Mouse (Mus musculus) heart, embryonic 13.5 days (tissue): ENCODE data around the gene Fam117b. TPM values are rescaled to one million over a fixed set of nuclear protein-coding genes. Genes with fewer than 3 reads are reported as not detected.

Source experiments
- ATAC-seq: fragments of 200-750 bp; cut with Nextera tagmentation; 2 replicates; pipeline ENCODE4 v1.8.0; 2017; ENCODE audit warnings: moderate TSS enrichment; ENCODE audit not compliant: insufficient number of reproducible peaks, low FRiP score, low TSS enrichment; ENCODE audit errors: extremely low read depth
- H3K27ac ChIP-seq: fragments of 300-500 bp; sonication (generic); replicated peaks from 2 replicates; pipeline ENCODE4 v1.5.1; 2015; ENCODE audit warnings: moderate library complexity, mild to moderate bottlenecking, inconsistent platforms
- H3K27me3 ChIP-seq: fragments of 300-500 bp; sonication (generic); replicated peaks from 2 replicates; pipeline ENCODE4 v1.6.1; 2015; ENCODE audit warnings: mild to moderate bottlenecking, inconsistent platforms
- H3K36me3 ChIP-seq: fragments of 300-500 bp; sonication (generic); 2 replicates; pipeline ENCODE4 v1.6.1; 2015; ENCODE audit warnings: mild to moderate bottlenecking, inconsistent platforms
- H3K4me1 ChIP-seq: fragments of 300-500 bp; sonication (generic); 2 replicates; pipeline ENCODE4 v1.6.1; 2015; ENCODE audit warnings: inconsistent platforms
- H3K4me2 ChIP-seq: fragments of 300-500 bp; sonication (generic); 2 replicates; pipeline ENCODE4 v1.6.1; 2015; ENCODE audit warnings: inconsistent platforms, mild to moderate bottlenecking, moderate library complexity
- H3K4me3 ChIP-seq: fragments of 300-500 bp; sonication (generic); 2 replicates; pipeline ENCODE4 v1.5.1; 2015; ENCODE audit warnings: moderate library complexity, mild to moderate bottlenecking, inconsistent platforms
- H3K9ac ChIP-seq: fragments of 300-500 bp; sonication (generic); 2 replicates; pipeline ENCODE4 v1.6.1; 2015; ENCODE audit warnings: inconsistent platforms, mild to moderate bottlenecking, moderate library complexity
- H3K9me3 ChIP-seq: fragments of 300-500 bp; sonication (generic); 2 replicates; pipeline ENCODE4 v1.6.1; 2016; ENCODE audit warnings: inconsistent platforms
- WGBS: fragments of 180-500 bp; shearing (Covaris S2); methylation state at CpG from one replicate; pipeline ENCODE4 v1.1.7; 2015; ENCODE audit warnings: mixed read lengths; 5-methylcytosine and 5-hydroxymethylcytosine counted together
- polyA plus RNA-seq: library from polyadenylated mRNA; unstranded; fragments of >200 nt; fragmentation: Nextera tagmentation; extraction: Ambion mirVana; gene quantifications from 2 replicates; pipeline ENCODE4 v1.2.1, GENCODE M21; 2015

The Fam117b gene
- polyA plus RNA-seq, 1 experiment from 2014 or later = 3.4 TPM

DNA sequence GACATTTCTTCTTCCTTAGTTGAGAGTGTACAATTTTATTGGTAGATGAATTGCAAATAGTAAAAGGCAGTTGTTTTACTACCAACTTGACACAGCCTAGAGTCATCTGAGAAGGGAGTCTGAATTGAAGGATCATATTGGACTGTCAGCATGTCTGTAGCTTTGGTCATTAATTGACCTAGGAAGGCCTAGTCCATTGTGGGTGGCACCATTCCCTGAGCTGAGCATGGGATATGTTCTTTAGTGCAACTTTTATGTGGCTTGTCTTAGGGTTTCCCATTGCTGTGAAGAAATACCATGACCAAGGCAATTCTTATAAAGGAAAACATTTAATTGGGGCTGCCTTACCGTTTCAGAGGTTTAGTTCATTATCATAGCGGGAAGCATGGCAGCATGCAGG, 20.2 kb downstream of the Fam117b start:
- Histone ChIP-seq H3K4me2 (no peak overlapping the region), H3K4me1 (peaks cover 3% of the 10 kb centered on the region; the same call in 1 of the 2 replicates), H3K4me3 (no peak overlapping the region), H3K27me3 (no peaks in the 10 kb centered on the region), H3K27ac (no peak overlapping the region), H3K9ac (no peak overlapping the region), H3K9me3 (no peaks in the 10 kb centered on the region), H3K36me3 (peaks cover 4% of the 10 kb centered on the region)
- WGBS = 90% methylated on average over 2 of the region's 2 CpGs
- no peak for ATAC-seq

DNA sequence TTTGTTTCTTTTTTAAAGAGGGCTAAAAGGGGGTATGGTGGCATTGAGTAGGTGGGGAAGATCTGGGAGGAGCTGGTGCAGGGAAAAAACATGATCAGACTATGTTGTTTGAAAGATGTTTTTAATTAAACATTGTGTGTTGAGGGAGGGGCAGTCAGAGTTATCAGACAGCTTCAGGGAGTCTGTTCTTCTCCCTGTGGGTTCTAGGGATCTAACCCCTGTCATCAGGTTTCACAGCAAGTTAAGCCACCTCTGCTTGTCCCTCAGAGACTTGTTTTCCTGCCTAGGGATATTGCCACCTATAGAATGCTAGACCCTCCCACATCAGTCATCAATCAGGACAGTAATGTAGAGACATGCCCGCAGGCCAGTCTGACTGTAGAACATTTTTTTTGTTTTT, 28.3 kb downstream of the Fam117b start:
- peaks cover 18% of the 10 kb centered on the region for H3K4me1 ChIP-seq
- no peak for ATAC-seq

DNA sequence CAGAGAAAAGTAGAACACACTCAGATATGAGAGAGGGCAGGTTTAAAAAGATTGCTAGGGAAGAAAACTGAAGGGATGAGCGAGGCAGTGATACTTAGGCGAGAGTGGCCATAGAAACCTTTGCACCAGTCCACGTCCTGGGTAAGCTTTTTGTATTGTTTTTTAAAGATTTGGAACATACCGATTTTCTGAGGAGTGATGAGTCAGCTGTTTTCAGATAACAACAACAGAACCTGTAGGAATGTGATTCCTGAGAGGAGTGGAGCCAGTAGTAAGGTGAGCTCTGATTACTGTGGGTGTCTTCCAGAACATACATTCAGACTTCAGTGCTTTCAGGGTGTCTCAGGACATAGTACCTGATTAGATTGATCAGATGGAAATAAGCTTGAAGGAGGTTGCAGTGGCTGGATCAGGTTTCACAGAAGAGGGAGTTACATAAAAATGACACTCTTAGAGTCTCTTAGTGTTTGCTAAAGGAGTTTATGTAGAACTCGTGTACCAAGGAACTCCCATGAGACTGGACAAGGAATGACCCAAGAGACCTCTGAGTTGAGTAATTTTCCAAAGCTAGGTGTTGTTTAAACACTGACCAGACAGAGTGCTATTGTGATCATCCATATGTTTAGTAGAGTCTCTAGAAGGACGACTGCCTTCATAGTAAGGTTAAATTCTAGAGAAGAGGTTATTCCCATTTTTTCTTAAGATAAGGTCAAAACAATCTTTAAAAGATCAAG, 29.4 kb downstream of the Fam117b start:
- no peak overlapping the region for H3K9ac ChIP-seq
- H3K9me3 ChIP-seq = no peaks in the 10 kb centered on the region
- H3K36me3 ChIP-seq = no peaks in the 10 kb centered on the region
- H3K27me3 ChIP-seq = no peaks in the 10 kb centered on the region
- WGBS = 69% methylated on average over 6 of the region's 6 CpGs
- H3K4me1 ChIP-seq = peaks cover 22% of the 10 kb centered on the region
- no peak overlapping the region for H3K4me2 ChIP-seq
- H3K27ac ChIP-seq = no peak overlapping the region
- no peak for ATAC-seq
- H3K4me3 ChIP-seq = no peak overlapping the region

More for the DNA sequence above, 28.3 kb downstream of the Fam117b start:
- Histone ChIP-seq H3K9ac (no peak overlapping the region), H3K4me3 (no peak overlapping the region), H3K4me2 (no peak overlapping the region), H3K9me3 (no peaks in the 10 kb centered on the region), H3K27ac (no peak overlapping the region), H3K27me3 (no peaks in the 10 kb centered on the region), H3K36me3 (no peaks in the 10 kb centered on the region)
- 85% methylated on average over 1 of the region's 1 CpGs for WGBS

DNA sequence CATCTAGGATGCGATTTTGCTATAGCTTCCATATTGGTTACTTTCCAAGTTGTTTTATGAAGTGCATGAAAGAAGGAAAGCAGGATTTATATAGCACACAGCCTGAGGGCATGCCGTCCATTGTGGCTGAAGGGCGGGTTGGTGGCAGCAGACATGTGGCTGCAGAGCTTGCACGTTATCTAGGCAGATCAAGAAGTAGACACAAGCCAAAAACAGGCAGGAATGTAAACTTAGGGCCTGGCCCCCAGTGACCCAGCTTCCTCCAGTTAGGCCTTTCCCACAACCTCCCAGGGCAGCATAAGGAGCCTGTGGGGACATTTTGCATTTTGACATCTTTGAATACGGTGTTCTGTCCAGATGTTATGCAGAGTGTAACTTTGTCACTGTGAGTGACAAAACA, 31.0 kb downstream of the Fam117b start:
- ATAC-seq = no peak
- H3K36me3 ChIP-seq = peaks cover under 1% of the 10 kb centered on the region; the same call in 1 of the 2 replicates
- H3K4me3 ChIP-seq = no peak overlapping the region
- H3K9me3 ChIP-seq = no peaks in the 10 kb centered on the region
- no peak overlapping the region for H3K9ac ChIP-seq
- no peak overlapping the region for H3K4me2 ChIP-seq
- peaks cover 22% of the 10 kb centered on the region for H3K4me1 ChIP-seq
- no peaks in the 10 kb centered on the region for H3K27me3 ChIP-seq
- H3K27ac ChIP-seq = no peak overlapping the region; the same call in 1 of the 2 replicates
- WGBS = 34% methylated on average over 5 of the region's 5 CpGs

DNA sequence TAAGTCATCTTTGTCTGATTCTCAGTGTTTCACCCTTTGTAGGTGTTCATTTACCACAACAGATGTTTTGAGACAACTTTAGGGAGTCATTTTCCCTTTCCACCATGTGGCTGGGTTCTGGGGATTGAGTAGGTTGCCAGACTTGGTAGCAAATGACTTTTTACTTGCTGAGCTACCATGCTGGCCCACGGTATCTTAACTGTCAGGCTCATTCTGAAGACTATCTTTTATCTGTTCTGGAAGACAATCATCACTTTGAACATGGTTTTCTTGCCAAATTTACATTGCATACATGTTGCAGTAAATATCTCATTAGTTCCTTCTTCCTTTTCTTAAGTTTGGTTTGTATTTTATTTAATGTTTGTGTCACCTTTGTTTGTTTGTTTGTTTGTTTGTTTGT, 33.2 kb downstream of the Fam117b start:
- ATAC-seq = no peak
- no peak overlapping the region for H3K4me3 ChIP-seq
- H3K4me2 ChIP-seq = no peak overlapping the region
- H3K27ac ChIP-seq = no peak overlapping the region
- H3K36me3 ChIP-seq = peaks cover 20% of the 10 kb centered on the region
- WGBS = 63% methylated on average over 1 of the region's 1 CpGs
- no peak overlapping the region for H3K9ac ChIP-seq
- H3K27me3 ChIP-seq = no peaks in the 10 kb centered on the region
- no peaks in the 10 kb centered on the region for H3K9me3 ChIP-seq
- H3K4me1 ChIP-seq = peaks cover 18% of the 10 kb centered on the region

DNA sequence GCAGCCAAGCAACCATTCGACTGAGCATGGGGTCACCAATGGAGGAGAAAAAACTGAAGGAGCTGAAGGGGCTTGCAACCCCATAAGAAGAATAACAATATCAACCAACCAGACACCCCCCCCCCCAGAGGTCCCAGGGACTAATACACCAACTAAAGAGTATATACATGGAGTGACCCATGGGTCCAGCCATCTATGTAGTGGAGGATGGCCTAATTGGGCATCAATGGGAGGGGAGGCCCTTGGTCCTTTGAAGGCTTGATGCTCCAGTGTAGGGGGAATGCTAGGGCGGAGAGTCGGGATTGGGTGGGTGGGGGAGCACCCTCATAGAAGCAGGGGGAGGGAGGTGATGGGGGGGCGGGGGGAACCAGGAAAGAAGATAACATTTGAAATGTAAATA, 34.7 kb downstream of the Fam117b start:
- Histone ChIP-seq H3K9ac (no peak overlapping the region), H3K4me3 (no peak overlapping the region), H3K27ac (no peak overlapping the region), H3K4me1 (peaks cover 18% of the 10 kb centered on the region), H3K36me3 (peaks cover 21% of the 10 kb centered on the region), H3K4me2 (no peak overlapping the region), H3K9me3 (no peaks in the 10 kb centered on the region), H3K27me3 (no peaks in the 10 kb centered on the region)
- 95% methylated on average over 4 of the region's 4 CpGs for WGBS
- ATAC-seq = no peak

DNA sequence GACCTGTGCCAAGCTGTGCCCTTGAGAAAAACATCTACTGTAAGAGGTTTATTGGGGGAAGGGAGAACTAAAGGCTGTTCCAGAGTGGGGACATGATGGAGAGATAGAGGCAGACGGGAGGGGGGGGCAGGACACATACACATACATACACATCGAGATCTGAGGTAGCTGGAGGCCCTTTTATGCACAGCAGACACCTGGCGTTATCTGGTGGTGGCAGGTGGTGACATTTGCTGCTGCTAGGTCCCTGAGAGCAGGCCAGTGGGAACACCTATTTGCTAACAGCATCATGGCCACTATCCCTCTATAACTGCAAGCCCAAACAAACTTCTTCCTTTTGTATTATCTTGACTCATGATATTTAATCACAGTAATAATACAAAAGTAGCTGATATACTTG, 44.4 kb downstream of the Fam117b start:
- Histone ChIP-seq H3K4me2 (no peak overlapping the region), H3K4me3 (no peak overlapping the region), H3K9me3 (no peaks in the 10 kb centered on the region), H3K27me3 (no peaks in the 10 kb centered on the region), H3K9ac (no peak overlapping the region), H3K27ac (no peak overlapping the region), H3K4me1 (no peaks in the 10 kb centered on the region), H3K36me3 (peaks cover 36% of the 10 kb centered on the region)
- no peak for ATAC-seq
- WGBS = 60% methylated on average over 3 of the region's 3 CpGs

DNA sequence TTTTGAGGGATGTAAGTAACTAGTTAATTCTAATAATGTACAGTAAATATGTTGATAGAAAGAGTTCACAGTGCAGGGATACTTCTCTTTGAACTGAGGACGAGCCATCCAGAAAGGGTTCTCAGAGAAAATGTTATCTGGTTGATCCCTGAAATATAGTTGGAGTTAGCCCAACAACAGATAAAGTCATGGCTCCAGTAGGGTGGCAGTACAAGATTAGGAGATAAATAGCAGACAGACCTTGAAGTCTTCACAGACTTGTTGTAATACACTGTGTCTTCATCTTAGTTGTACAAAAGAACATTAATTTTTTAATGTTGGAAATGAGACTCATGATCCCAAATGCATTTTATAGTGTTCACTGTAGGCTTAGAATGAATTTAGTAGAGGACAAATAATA, 47.1 kb downstream of the Fam117b start:
- Histone ChIP-seq H3K4me3 (no peak overlapping the region), H3K9ac (no peak overlapping the region), H3K9me3 (no peaks in the 10 kb centered on the region), H3K27me3 (no peaks in the 10 kb centered on the region), H3K27ac (no peak overlapping the region), H3K4me1 (no peaks in the 10 kb centered on the region), H3K4me2 (no peak overlapping the region), H3K36me3 (peaks cover 55% of the 10 kb centered on the region)
- ATAC-seq = no peak
- 47% methylated on average over 1 of the region's 1 CpGs for WGBS

DNA sequence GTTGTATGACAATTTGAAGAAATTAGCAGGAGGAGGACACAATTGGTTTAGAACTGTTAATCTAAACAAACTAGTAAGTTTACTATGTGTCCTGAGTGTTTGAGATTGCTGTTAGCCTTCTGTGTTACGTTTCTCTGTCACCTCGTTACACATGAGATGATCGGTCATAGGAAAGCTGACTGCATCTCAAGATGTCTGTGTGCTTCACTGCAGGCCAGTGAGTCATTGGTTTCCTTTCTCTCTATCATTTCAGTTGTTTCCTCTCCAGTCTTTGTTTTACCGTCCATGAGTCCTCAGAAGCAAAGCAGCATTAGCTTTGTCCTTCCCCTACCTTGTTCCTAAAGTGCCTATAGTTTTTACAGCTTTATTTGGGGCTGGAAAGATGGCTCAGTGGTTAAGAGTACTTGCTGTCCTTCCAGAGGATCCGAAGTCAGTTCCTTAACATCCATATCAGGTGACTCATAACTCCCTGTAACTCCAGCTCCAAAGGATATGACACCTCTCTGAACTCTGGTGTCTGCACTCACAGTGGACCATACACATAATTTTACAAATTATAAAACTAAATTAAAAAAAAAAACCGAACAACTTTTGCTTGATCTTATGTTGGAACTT, 53.5 kb downstream of the Fam117b start:
- H3K9me3 ChIP-seq = no peaks in the 10 kb centered on the region
- H3K36me3 ChIP-seq = peaks cover 55% of the 10 kb centered on the region
- no peak for ATAC-seq
- WGBS = 53% methylated on average over 6 of the region's 6 CpGs
- peaks cover 6% of the 10 kb centered on the region; the same call in 1 of the 2 replicates for H3K4me1 ChIP-seq
- no peaks in the 10 kb centered on the region for H3K27me3 ChIP-seq
- no peak overlapping the region for H3K27ac ChIP-seq
- H3K9ac ChIP-seq = no peak overlapping the region
- H3K4me2 ChIP-seq = no peak overlapping the region
- H3K4me3 ChIP-seq = no peak overlapping the region

DNA sequence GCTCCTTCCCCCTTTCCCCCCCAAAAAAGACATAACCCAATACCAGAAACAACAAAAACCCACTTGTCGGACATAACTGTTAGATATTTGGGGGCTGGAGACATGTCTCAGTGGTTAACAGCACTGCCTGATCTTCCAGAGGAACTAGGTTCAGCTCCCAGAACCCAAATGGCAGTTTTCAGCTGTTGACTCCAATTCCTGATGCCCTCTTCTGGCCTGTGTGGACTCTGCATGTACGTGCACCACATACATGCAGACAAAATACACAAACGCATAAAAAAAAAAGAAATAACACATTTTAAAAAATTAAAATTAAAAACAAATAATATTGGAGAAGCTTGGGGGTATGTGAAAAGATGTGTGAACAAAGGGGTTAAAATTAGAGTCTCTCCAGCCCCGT, 54.5 kb downstream of the Fam117b start:
- Histone ChIP-seq H3K9me3 (no peaks in the 10 kb centered on the region), H3K36me3 (peaks cover 55% of the 10 kb centered on the region), H3K4me3 (no peak overlapping the region), H3K27ac (no peak overlapping the region), H3K4me2 (no peak overlapping the region), H3K4me1 (peaks cover 6% of the 10 kb centered on the region; the same call in 1 of the 2 replicates), H3K9ac (no peak overlapping the region), H3K27me3 (no peaks in the 10 kb centered on the region)
- WGBS = 83% methylated on average over 4 of the region's 4 CpGs
- ATAC-seq = no peak

DNA sequence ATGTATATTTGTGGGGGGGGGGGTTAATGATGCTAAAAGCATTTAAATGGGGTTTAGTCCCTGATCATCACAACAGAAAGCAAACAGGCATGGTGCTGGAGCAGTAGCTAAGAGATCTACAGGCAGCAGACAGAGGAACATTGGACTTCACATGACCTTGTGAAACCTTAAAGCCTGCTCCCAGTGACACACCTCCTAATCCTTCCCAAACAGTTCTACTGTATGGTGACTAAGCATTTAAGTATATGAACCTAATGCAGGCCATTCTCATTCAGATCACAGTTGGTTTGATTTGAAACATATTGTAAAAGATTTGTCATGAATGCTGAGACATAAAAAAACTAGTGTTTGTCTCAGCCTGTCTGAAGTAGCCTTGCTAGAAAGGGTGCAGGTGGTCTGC, 73.8 kb downstream of the Fam117b start:
- Histone ChIP-seq H3K36me3 (peaks cover 61% of the 10 kb centered on the region), H3K27me3 (no peaks in the 10 kb centered on the region), H3K9me3 (no peaks in the 10 kb centered on the region), H3K27ac (no peak overlapping the region), H3K4me3 (no peak overlapping the region), H3K4me2 (no peak overlapping the region), H3K4me1 (no peaks in the 10 kb centered on the region), H3K9ac (no peak overlapping the region)
- no peak for ATAC-seq
